Mouse (Mus musculus): ENCODE results near the gene Sp8. TPM values are rescaled to one million over a fixed set of nuclear protein-coding genes. Genes with fewer than 3 reads are reported as not detected.

The Sp8 gene
- 0.05 and 0.06 TPM in 2 replicates for polyA plus RNA-seq (2014; fragmentation: Nextera tagmentation; extraction: Ambion mirVana)

- no peak for DNase-seq (ENCODE audit: low spot score)
- no peaks in the 10 kb centered on the region; the same call in none of the 2 replicates for H3K4me1 ChIP-seq (replicated peaks; ENCODE audit: control insufficient read depth, insufficient read depth, low read length)
- WGBS = 2% methylated on average over 6 of the region's 6 CpGs
- H3K4me2 ChIP-seq = peak within 1 kb of the TSS; percentile 72
- peak within 1 kb of the TSS; percentile 47 for H3K4me3 ChIP-seq (ENCODE audit: low read depth, low read length)
- no peak within 1 kb of the TSS for H3K9ac ChIP-seq (ENCODE audit: low read depth, low read length)
- H3K36me3 ChIP-seq (ENCODE audit: control insufficient read depth, insufficient read depth, low read length) = no peaks in the 10 kb centered on the region
- peaks cover 98% of the 10 kb centered on the region for H3K27me3 ChIP-seq (replicated peaks; ENCODE audit: control insufficient read depth, insufficient read depth, low read length)
- H3K27ac ChIP-seq (ENCODE audit: low read depth, low read length) = no peak within 1 kb of the TSS
- no peak for ATAC-seq (replicated peaks; ENCODE audit: low FRiP score)
- no peaks in the 10 kb centered on the region for H3K9me3 ChIP-seq (ENCODE audit: control insufficient read depth, low read length)
These were observed at the start of gene Sp8 for GRCm38 (mm10) chr12:118846221-118846620. Sp8 (plus strand) TSS chr12:118846329.

- no peaks in the 10 kb centered on the region for H3K36me3 ChIP-seq (ENCODE audit: control insufficient read depth, insufficient read depth, low read length)
- no peak overlapping the region for H3K4me2 ChIP-seq
- peaks cover 2% of the 10 kb centered on the region; the same call in 1 of the 2 replicates for H3K27me3 ChIP-seq (replicated peaks; ENCODE audit: control insufficient read depth, insufficient read depth, low read length)
- H3K4me1 ChIP-seq (replicated peaks; ENCODE audit: control insufficient read depth, insufficient read depth, low read length) = no peaks in the 10 kb centered on the region
- no peak for DNase-seq (ENCODE audit: low spot score)
- H3K4me3 ChIP-seq (ENCODE audit: low read depth, low read length) = no peak overlapping the region
- H3K27ac ChIP-seq (ENCODE audit: low read depth, low read length) = no peak overlapping the region
- no peaks in the 10 kb centered on the region for H3K9me3 ChIP-seq (ENCODE audit: control insufficient read depth, low read length)
- H3K9ac ChIP-seq (ENCODE audit: low read depth, low read length) = no peak overlapping the region
- no peak for ATAC-seq (replicated peaks; ENCODE audit: low FRiP score)
- WGBS = 10% methylated on average over 17 of the region's 17 CpGs
These were observed 34.7 kb upstream of the Sp8 start for GRCm38 (mm10) chr12:118811328-118811961.

- H3K4me3 ChIP-seq (ENCODE audit: low read depth, low read length) = no peak overlapping the region
- H3K4me1 ChIP-seq (replicated peaks; ENCODE audit: control insufficient read depth, insufficient read depth, low read length) = no peaks in the 10 kb centered on the region
- 75% methylated on average over 3 of the region's 3 CpGs for WGBS
- H3K36me3 ChIP-seq (ENCODE audit: control insufficient read depth, insufficient read depth, low read length) = no peaks in the 10 kb centered on the region
- DNase-seq (ENCODE audit: low spot score) (no peak), ATAC-seq (replicated peaks; ENCODE audit: low FRiP score) (no peak)
- H3K9me3 ChIP-seq (ENCODE audit: control insufficient read depth, low read length) = no peaks in the 10 kb centered on the region
- H3K27me3 ChIP-seq (replicated peaks; ENCODE audit: control insufficient read depth, insufficient read depth, low read length) = peaks cover 2% of the 10 kb centered on the region; the same call in 1 of the 2 replicates
- no peak overlapping the region for H3K4me2 ChIP-seq
- no peak overlapping the region for H3K9ac ChIP-seq (ENCODE audit: low read depth, low read length)
- no peak overlapping the region for H3K27ac ChIP-seq (ENCODE audit: low read depth, low read length)
These were observed 31.6 kb upstream of the Sp8 start for GRCm38 (mm10) chr12:118814561-118814960.

GRCm38 (mm10) chr12:118816156-118816555 is 30.0 kb upstream of the Sp8 start:
- Histone ChIP-seq H3K27me3 (replicated peaks; ENCODE audit: control insufficient read depth, insufficient read depth, low read length) (no peaks in the 10 kb centered on the region; the same call in 1 of the 2 replicates), H3K4me2 (no peak overlapping the region), H3K9me3 (ENCODE audit: control insufficient read depth, low read length) (no peaks in the 10 kb centered on the region), H3K4me3 (ENCODE audit: low read depth, low read length) (no peak overlapping the region), H3K27ac (ENCODE audit: low read depth, low read length) (no peak overlapping the region), H3K4me1 (replicated peaks; ENCODE audit: control insufficient read depth, insufficient read depth, low read length) (no peaks in the 10 kb centered on the region), H3K36me3 (ENCODE audit: control insufficient read depth, insufficient read depth, low read length) (no peaks in the 10 kb centered on the region), H3K9ac (ENCODE audit: low read depth, low read length) (no peak overlapping the region)
- no peak for DNase-seq (ENCODE audit: low spot score)
- no peak for ATAC-seq (replicated peaks; ENCODE audit: low FRiP score)

- no peak overlapping the region for H3K4me2 ChIP-seq
- no peaks in the 10 kb centered on the region for H3K36me3 ChIP-seq (ENCODE audit: control insufficient read depth, insufficient read depth, low read length)
- peaks cover 2% of the 10 kb centered on the region for H3K27me3 ChIP-seq (replicated peaks; ENCODE audit: control insufficient read depth, insufficient read depth, low read length)
- ATAC-seq (replicated peaks; ENCODE audit: low FRiP score) = no peak
- no peaks in the 10 kb centered on the region for H3K9me3 ChIP-seq (ENCODE audit: control insufficient read depth, low read length)
- no peaks in the 10 kb centered on the region for H3K4me1 ChIP-seq (replicated peaks; ENCODE audit: control insufficient read depth, insufficient read depth, low read length)
- no peak for DNase-seq (ENCODE audit: low spot score)
- H3K4me3 ChIP-seq (ENCODE audit: low read depth, low read length) = no peak overlapping the region
- H3K9ac ChIP-seq (ENCODE audit: low read depth, low read length) = no peak overlapping the region
- H3K27ac ChIP-seq (ENCODE audit: low read depth, low read length) = no peak overlapping the region
- WGBS = 74% methylated on average over 6 of the region's 6 CpGs
These were observed 16.2 kb upstream of the Sp8 start for GRCm38 (mm10) chr12:118829881-118830280.

- peak overlapping the region; percentile 58 for H3K4me3 ChIP-seq (ENCODE audit: low read depth, low read length)
- H3K27ac ChIP-seq (ENCODE audit: low read depth, low read length) = no peak overlapping the region
- H3K9me3 ChIP-seq (ENCODE audit: control insufficient read depth, low read length) = no peaks in the 10 kb centered on the region
- no peaks in the 10 kb centered on the region for H3K36me3 ChIP-seq (ENCODE audit: control insufficient read depth, insufficient read depth, low read length)
- ATAC-seq (replicated peaks; ENCODE audit: low FRiP score) (peak; percentile 75), DNase-seq (ENCODE audit: low spot score) (peak; percentile 59)
- WGBS = under 1% methylated on average over 71 of the region's 72 CpGs
- no peaks in the 10 kb centered on the region for H3K4me1 ChIP-seq (replicated peaks; ENCODE audit: control insufficient read depth, insufficient read depth, low read length)
- H3K27me3 ChIP-seq (replicated peaks; ENCODE audit: control insufficient read depth, insufficient read depth, low read length) = peaks cover 66% of the 10 kb centered on the region
- H3K4me2 ChIP-seq = peak overlapping the region; percentile 74
- peak overlapping the region; percentile 20; the same call in 1 of the 2 replicates for H3K9ac ChIP-seq (ENCODE audit: low read depth, low read length)
These were observed 9.5 kb upstream of the Sp8 start for GRCm38 (mm10) chr12:118836411-118837341.

- DNase-seq (ENCODE audit: low spot score) (peak; percentile 36), ATAC-seq (replicated peaks; ENCODE audit: low FRiP score) (no peak)
- Histone ChIP-seq H3K9me3 (ENCODE audit: control insufficient read depth, low read length) (no peaks in the 10 kb centered on the region), H3K9ac (ENCODE audit: low read depth, low read length) (no peak overlapping the region), H3K27me3 (replicated peaks; ENCODE audit: control insufficient read depth, insufficient read depth, low read length) (peaks cover 71% of the 10 kb centered on the region), H3K4me2 (peak overlapping the region; percentile 74), H3K4me1 (replicated peaks; ENCODE audit: control insufficient read depth, insufficient read depth, low read length) (no peaks in the 10 kb centered on the region), H3K27ac (ENCODE audit: low read depth, low read length) (no peak overlapping the region), H3K36me3 (ENCODE audit: control insufficient read depth, insufficient read depth, low read length) (no peaks in the 10 kb centered on the region), H3K4me3 (ENCODE audit: low read depth, low read length) (peak overlapping the region; percentile 58)
- WGBS = 4% methylated on average over 11 of the region's 11 CpGs
These were observed 8.8 kb upstream of the Sp8 start for GRCm38 (mm10) chr12:118837361-118837760.

GRCm38 (mm10) chr12:118838260-118838659 is 7.9 kb upstream of the Sp8 start:
- 4% methylated on average over 2 of the region's 2 CpGs for WGBS
- H3K4me1 ChIP-seq (replicated peaks; ENCODE audit: control insufficient read depth, insufficient read depth, low read length) = no peaks in the 10 kb centered on the region
- peaks cover 80% of the 10 kb centered on the region for H3K27me3 ChIP-seq (replicated peaks; ENCODE audit: control insufficient read depth, insufficient read depth, low read length)
- H3K27ac ChIP-seq (ENCODE audit: low read depth, low read length) = no peak overlapping the region
- H3K4me3 ChIP-seq (ENCODE audit: low read depth, low read length) = no peak overlapping the region
- no peaks in the 10 kb centered on the region for H3K9me3 ChIP-seq (ENCODE audit: control insufficient read depth, low read length)
- ATAC-seq (replicated peaks; ENCODE audit: low FRiP score) (no peak), DNase-seq (ENCODE audit: low spot score) (no peak)
- H3K36me3 ChIP-seq (ENCODE audit: control insufficient read depth, insufficient read depth, low read length) = no peaks in the 10 kb centered on the region
- H3K4me2 ChIP-seq = no peak overlapping the region
- H3K9ac ChIP-seq (ENCODE audit: low read depth, low read length) = no peak overlapping the region
